Mouse (Mus musculus): ENCODE results near the gene Snapc3. TPM values are rescaled to one million over a fixed set of nuclear protein-coding genes. Genes with fewer than 3 reads are reported as not detected.

Gene Snapc3
- polyA plus RNA-seq, 1 experiment from 2014 or later, result 31.4 TPM

DNA sequence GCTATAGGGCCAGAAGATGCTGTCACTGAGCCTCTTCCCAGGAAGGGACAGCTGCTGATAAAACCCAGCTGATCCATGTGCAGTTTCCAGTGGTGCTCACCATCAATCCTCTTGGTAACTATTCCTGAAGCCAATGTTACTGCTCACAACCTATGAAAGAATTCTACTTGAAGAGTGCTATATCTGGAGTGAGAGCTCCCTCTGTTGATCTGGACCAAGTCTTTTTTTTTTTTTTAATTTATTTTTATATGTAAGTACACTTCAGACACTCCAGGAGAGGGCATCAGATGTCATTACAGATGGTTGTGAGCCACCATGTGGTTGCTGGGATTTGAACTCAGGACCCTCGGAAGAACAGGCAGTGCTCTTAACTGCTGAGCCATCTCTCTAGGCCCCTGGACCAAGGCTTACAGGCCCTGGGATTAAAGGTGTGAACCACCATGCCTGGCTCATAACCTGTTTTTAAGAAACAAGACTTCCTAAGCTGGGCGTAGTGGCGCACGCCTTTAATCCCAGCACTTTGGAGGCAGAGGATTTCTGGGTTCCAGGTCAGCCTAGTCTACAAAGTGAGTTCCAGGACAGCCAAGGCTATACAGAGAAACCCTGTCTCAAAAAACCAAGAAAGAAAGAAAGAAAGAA lies 7.5 kb upstream of the Snapc3 start:
- H3K4me2 ChIP-seq (ENCODE audit: low read depth, low read length), result no peak overlapping the region
- 93% methylated on average over 4 of the region's 4 CpGs for WGBS
- no peaks in the 10 kb centered on the region for H3K36me3 ChIP-seq (ENCODE audit: control insufficient read depth, insufficient read depth)
- no peak overlapping the region for H3K9ac ChIP-seq (ENCODE audit: low read length)
- H3K4me3 ChIP-seq (ENCODE audit: low read length), result no peak overlapping the region
- no peak for ATAC-seq (replicated peaks; ENCODE audit: extremely low read depth, insufficient read depth, low FRiP score)
- H3K9me3 ChIP-seq (replicated peaks; ENCODE audit: control insufficient read depth, low read length), result peaks cover 18% of the 10 kb centered on the region
- H3K27ac ChIP-seq (ENCODE audit: low read length), result no peak overlapping the region
- H3K4me1 ChIP-seq (ENCODE audit: control insufficient read depth, insufficient read depth, low read length), result no peaks in the 10 kb centered on the region
- no peaks in the 10 kb centered on the region for H3K27me3 ChIP-seq (ENCODE audit: control insufficient read depth, insufficient read depth, low read length)

- no peak overlapping the region for H3K4me3 ChIP-seq (ENCODE audit: low read length)
- no peaks in the 10 kb centered on the region for H3K27me3 ChIP-seq (ENCODE audit: control insufficient read depth, insufficient read depth, low read length)
- no peak overlapping the region for H3K9ac ChIP-seq (ENCODE audit: low read length)
- H3K4me2 ChIP-seq (ENCODE audit: low read depth, low read length), result no peak overlapping the region
- no peak for ATAC-seq (replicated peaks; ENCODE audit: extremely low read depth, insufficient read depth, low FRiP score)
- WGBS, result 64% methylated on average over 3 of the region's 3 CpGs
- no peaks in the 10 kb centered on the region for H3K4me1 ChIP-seq (ENCODE audit: control insufficient read depth, insufficient read depth, low read length)
- no peak overlapping the region for H3K27ac ChIP-seq (ENCODE audit: low read length)
- no peaks in the 10 kb centered on the region for H3K36me3 ChIP-seq (ENCODE audit: control insufficient read depth, insufficient read depth)
- H3K9me3 ChIP-seq (replicated peaks; ENCODE audit: control insufficient read depth, low read length), result peaks cover 24% of the 10 kb centered on the region
Measured at GRCm38 (mm10) chr4:83412060-83412459, 5.5 kb upstream of the Snapc3 start.

- ATAC-seq (replicated peaks; ENCODE audit: extremely low read depth, insufficient read depth, low FRiP score), result no peak
- Histone ChIP-seq H3K36me3 (ENCODE audit: control insufficient read depth, insufficient read depth) (no peaks in the 10 kb centered on the region), H3K27me3 (ENCODE audit: control insufficient read depth, insufficient read depth, low read length) (no peaks in the 10 kb centered on the region), H3K9ac (ENCODE audit: low read length) (no peak overlapping the region), H3K4me1 (ENCODE audit: control insufficient read depth, insufficient read depth, low read length) (peaks cover 6% of the 10 kb centered on the region), H3K9me3 (replicated peaks; ENCODE audit: control insufficient read depth, low read length) (peaks cover 6% of the 10 kb centered on the region), H3K4me2 (ENCODE audit: low read depth, low read length) (no peak overlapping the region), H3K27ac (ENCODE audit: low read length) (no peak overlapping the region), H3K4me3 (ENCODE audit: low read length) (no peak overlapping the region)
- WGBS, result 85% methylated on average over 5 of the region's 5 CpGs
Measured at GRCm38 (mm10) chr4:83414241-83414824, 3.2 kb upstream of the Snapc3 start.

GRCm38 (mm10) chr4:83417820-83418186 lies 279 bp downstream of the Snapc3 start:
- peak overlapping the region; percentile 60 for H3K27ac ChIP-seq (ENCODE audit: low read length)
- H3K27me3 ChIP-seq (ENCODE audit: control insufficient read depth, insufficient read depth, low read length), result no peaks in the 10 kb centered on the region
- H3K36me3 ChIP-seq (ENCODE audit: control insufficient read depth, insufficient read depth), result no peaks in the 10 kb centered on the region; the same call in 1 of the 2 replicates
- under 1% methylated on average over 30 of the region's 30 CpGs for WGBS
- peak; percentile 5; the same call in 1 of the 2 replicates for ATAC-seq (replicated peaks; ENCODE audit: extremely low read depth, insufficient read depth, low FRiP score)
- peaks cover 10% of the 10 kb centered on the region for H3K4me1 ChIP-seq (ENCODE audit: control insufficient read depth, insufficient read depth, low read length)
- peak overlapping the region; percentile 79 for H3K4me3 ChIP-seq (ENCODE audit: low read length)
- peaks cover 6% of the 10 kb centered on the region for H3K9me3 ChIP-seq (replicated peaks; ENCODE audit: control insufficient read depth, low read length)
- H3K4me2 ChIP-seq (ENCODE audit: low read depth, low read length), result peak overlapping the region; percentile 71
- peak overlapping the region; percentile 89 for H3K9ac ChIP-seq (ENCODE audit: low read length)

GRCm38 (mm10) chr4:83418781-83419180 lies 1.3 kb downstream of the Snapc3 start:
- 55% methylated on average over 2 of the region's 2 CpGs for WGBS

GRCm38 (mm10) chr4:83423641-83424040 lies 6.1 kb downstream of the Snapc3 start:
- peaks cover 7% of the 10 kb centered on the region for H3K4me1 ChIP-seq (ENCODE audit: control insufficient read depth, insufficient read depth, low read length)
- no peak for ATAC-seq (replicated peaks; ENCODE audit: extremely low read depth, insufficient read depth, low FRiP score)
- peaks cover 24% of the 10 kb centered on the region for H3K36me3 ChIP-seq (ENCODE audit: control insufficient read depth, insufficient read depth)
- no peak overlapping the region for H3K4me3 ChIP-seq (ENCODE audit: low read length)
- H3K9ac ChIP-seq (ENCODE audit: low read length), result no peak overlapping the region
- no peak overlapping the region for H3K27ac ChIP-seq (ENCODE audit: low read length)
- H3K9me3 ChIP-seq (replicated peaks; ENCODE audit: control insufficient read depth, low read length), result no peaks in the 10 kb centered on the region
- no peaks in the 10 kb centered on the region for H3K27me3 ChIP-seq (ENCODE audit: control insufficient read depth, insufficient read depth, low read length)
- 91% methylated on average over 6 of the region's 6 CpGs for WGBS
- no peak overlapping the region for H3K4me2 ChIP-seq (ENCODE audit: low read depth, low read length)

More at GRCm38 (mm10) chr4:83418781-83419180, 1.3 kb downstream of the Snapc3 start:
- Histone ChIP-seq H3K27me3 (ENCODE audit: control insufficient read depth, insufficient read depth, low read length) (no peaks in the 10 kb centered on the region), H3K27ac (ENCODE audit: low read length) (no peak overlapping the region), H3K4me2 (ENCODE audit: low read depth, low read length) (peak overlapping the region; percentile 71), H3K4me3 (ENCODE audit: low read length) (peak overlapping the region; percentile 79), H3K36me3 (ENCODE audit: control insufficient read depth, insufficient read depth) (peaks cover 9% of the 10 kb centered on the region), H3K9me3 (replicated peaks; ENCODE audit: control insufficient read depth, low read length) (peaks cover 6% of the 10 kb centered on the region), H3K9ac (ENCODE audit: low read length) (no peak overlapping the region; the same call in 1 of the 2 replicates), H3K4me1 (ENCODE audit: control insufficient read depth, insufficient read depth, low read length) (peaks cover 10% of the 10 kb centered on the region)
- no peak for ATAC-seq (replicated peaks; ENCODE audit: extremely low read depth, insufficient read depth, low FRiP score)

DNA sequence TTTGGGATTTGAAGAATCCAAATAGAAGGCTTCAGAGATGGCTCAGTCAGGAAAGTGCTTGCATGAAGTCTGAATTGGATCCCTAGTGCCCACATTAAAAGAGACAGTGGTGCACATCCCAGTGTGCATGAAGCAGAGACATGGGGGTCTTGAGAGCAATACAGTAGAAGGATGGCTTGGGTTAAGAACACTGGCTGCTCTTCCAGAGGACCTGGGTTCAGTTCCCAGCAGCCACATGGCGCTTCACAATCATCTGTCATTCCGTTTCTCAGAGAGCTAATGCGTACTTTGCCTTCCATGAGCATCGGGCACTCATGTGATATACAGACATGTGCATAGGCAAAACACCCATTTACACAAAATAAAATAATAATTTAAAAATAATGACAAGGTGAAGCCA lies 7.6 kb downstream of the Snapc3 start:
- ATAC-seq (replicated peaks; ENCODE audit: extremely low read depth, insufficient read depth, low FRiP score), result no peak
- WGBS, result 99% methylated on average over 4 of the region's 4 CpGs
- no peaks in the 10 kb centered on the region for H3K9me3 ChIP-seq (replicated peaks; ENCODE audit: control insufficient read depth, low read length)
- no peaks in the 10 kb centered on the region for H3K4me1 ChIP-seq (ENCODE audit: control insufficient read depth, insufficient read depth, low read length)
- peaks cover 33% of the 10 kb centered on the region for H3K36me3 ChIP-seq (ENCODE audit: control insufficient read depth, insufficient read depth)
- no peak overlapping the region for H3K4me2 ChIP-seq (ENCODE audit: low read depth, low read length)
- no peak overlapping the region for H3K4me3 ChIP-seq (ENCODE audit: low read length)
- H3K27ac ChIP-seq (ENCODE audit: low read length), result no peak overlapping the region
- no peak overlapping the region for H3K9ac ChIP-seq (ENCODE audit: low read length)
- no peaks in the 10 kb centered on the region for H3K27me3 ChIP-seq (ENCODE audit: control insufficient read depth, insufficient read depth, low read length)

GRCm38 (mm10) chr4:83427141-83427540 lies 9.6 kb downstream of the Snapc3 start:
- Histone ChIP-seq H3K4me1 (ENCODE audit: control insufficient read depth, insufficient read depth, low read length) (no peaks in the 10 kb centered on the region), H3K4me2 (ENCODE audit: low read depth, low read length) (no peak overlapping the region), H3K27me3 (ENCODE audit: control insufficient read depth, insufficient read depth, low read length) (no peaks in the 10 kb centered on the region), H3K27ac (ENCODE audit: low read length) (no peak overlapping the region), H3K4me3 (ENCODE audit: low read length) (no peak overlapping the region), H3K36me3 (ENCODE audit: control insufficient read depth, insufficient read depth) (peaks cover 38% of the 10 kb centered on the region), H3K9me3 (replicated peaks; ENCODE audit: control insufficient read depth, low read length) (no peaks in the 10 kb centered on the region), H3K9ac (ENCODE audit: low read length) (no peak overlapping the region)
- 96% methylated on average over 7 of the region's 7 CpGs for WGBS
- no peak for ATAC-seq (replicated peaks; ENCODE audit: extremely low read depth, insufficient read depth, low FRiP score)

GRCm38 (mm10) chr4:83427696-83428095 lies 10.2 kb downstream of the Snapc3 start:
- no peak overlapping the region for H3K9ac ChIP-seq (ENCODE audit: low read length)
- no peak overlapping the region for H3K4me3 ChIP-seq (ENCODE audit: low read length)
- H3K4me1 ChIP-seq (ENCODE audit: control insufficient read depth, insufficient read depth, low read length), result no peaks in the 10 kb centered on the region
- no peak for ATAC-seq (replicated peaks; ENCODE audit: extremely low read depth, insufficient read depth, low FRiP score)
- H3K27ac ChIP-seq (ENCODE audit: low read length), result no peak overlapping the region
- WGBS, result 95% methylated on average over 8 of the region's 8 CpGs
- H3K36me3 ChIP-seq (ENCODE audit: control insufficient read depth, insufficient read depth), result peaks cover 39% of the 10 kb centered on the region
- no peak overlapping the region for H3K4me2 ChIP-seq (ENCODE audit: low read depth, low read length)
- H3K9me3 ChIP-seq (replicated peaks; ENCODE audit: control insufficient read depth, low read length), result no peaks in the 10 kb centered on the region
- no peaks in the 10 kb centered on the region for H3K27me3 ChIP-seq (ENCODE audit: control insufficient read depth, insufficient read depth, low read length)
